Mouse (Mus musculus) liver, embryonic 14.5 days (tissue): ENCODE results near the gene Adamts18. TPM values are rescaled to one million over a fixed set of nuclear protein-coding genes. Genes with fewer than 3 reads are reported as not detected.

Experiments
- ATAC-seq: fragments of 200-750 bp; cut with Nextera tagmentation; 2 replicates; pipeline ENCODE4 v1.8.0; 2017; ENCODE audit warnings: moderate number of reproducible peaks, mild to moderate bottlenecking, moderate library complexity; ENCODE audit not compliant: insufficient read depth
- DNase-seq, 3 experiments: peaks; one replicate each; pipeline ENCODE4 v3.0.0-alpha.2; 2012 to 2013; ENCODE audit warnings: low read depth in 3 of 3, low spot score in 3 of 3
- H3K27ac ChIP-seq: fragments of 300-500 bp; sonication (generic); 2 replicates; pipeline ENCODE4 v1.5.1; 2014; ENCODE audit warnings: moderate library complexity, mild to moderate bottlenecking, control low read depth, inconsistent platforms
- H3K27me3 ChIP-seq: fragments of 300-500 bp; sonication (generic); 2 replicates; pipeline ENCODE4 v1.6.1; 2014; ENCODE audit warnings: mild to moderate bottlenecking, low read length, moderate library complexity; ENCODE audit not compliant: control insufficient read depth, insufficient read depth
- H3K36me3 ChIP-seq: fragments of 300-500 bp; sonication (generic); replicated peaks from 2 replicates; pipeline ENCODE4 v1.6.1; 2014; ENCODE audit warnings: low read depth; ENCODE audit not compliant: control insufficient read depth, insufficient read depth
- H3K4me1 ChIP-seq, 2 experiments: fragments of 200-500 bp in 1 of 2; fragments of 300-500 bp in 1 of 2; sonication (generic) in 1 of 2; replicated peaks; 2 replicates each; pipeline ENCODE4 v1.6.1; 2012 to 2014; ENCODE audit warnings: antibody characterized with exemption in 1 of 2, inconsistent platforms in 1 of 2, low read length in 1 of 2; ENCODE audit not compliant: control insufficient read depth in 2 of 2, insufficient read depth in 2 of 2
- H3K4me2 ChIP-seq: fragments of 300-500 bp; sonication (generic); 2 replicates; pipeline ENCODE4 v1.6.1; 2014; ENCODE audit warnings: low read depth, mild to moderate bottlenecking, control low read depth, moderate library complexity
- H3K4me3 ChIP-seq, 2 experiments: fragments of 200-500 bp in 1 of 2; fragments of 300-500 bp in 1 of 2; sonication (generic) in 1 of 2; 2 replicates each; pipeline ENCODE4 v1.5.1; 2012 to 2014; ENCODE audit warnings: low read depth in 2 of 2, low read length in 2 of 2, mild to moderate bottlenecking in 2 of 2, control low read depth in 1 of 2, inconsistent platforms in 1 of 2, moderate library complexity in 1 of 2; ENCODE audit not compliant: insufficient read depth in 1 of 2
- H3K9ac ChIP-seq: fragments of 300-500 bp; sonication (generic); replicated peaks from 2 replicates; pipeline ENCODE4 v1.6.1; 2014; ENCODE audit warnings: mild to moderate bottlenecking, control low read depth, moderate library complexity
- H3K9me3 ChIP-seq: fragments of 300-500 bp; sonication (generic); 2 replicates; pipeline ENCODE4 v1.6.1; 2016; ENCODE audit warnings: low read length, mixed read lengths; ENCODE audit not compliant: control insufficient read depth
- CTCF ChIP-seq: IDR thresholded peaks from 2 replicates; pipeline ENCODE4 v1.5.1; 2016; ENCODE audit warnings: antibody characterized with exemption, low read depth, control low read depth
- EP300 ChIP-seq: IDR thresholded peaks from 2 replicates; pipeline ENCODE4 v1.6.1; 2016; ENCODE audit warnings: antibody characterized with exemption, low read depth
- WGBS: fragments of 180-500 bp; shearing (Covaris S2); extraction: QIAGEN DNeasy Blood & Tissue Kit; methylation state at CpG from one replicate; pipeline ENCODE4 v1.1.7; 2014; ENCODE audit not compliant: insufficient replicate concordance; 5-methylcytosine and 5-hydroxymethylcytosine counted together
- polyA plus RNA-seq, 2 experiments: library from polyadenylated mRNA; depleted of rRNA in 1 of 2; stranded (reverse) in 1 of 2; unstranded in 1 of 2; fragments of >200 nt; fragmentation: Nextera tagmentation in 1 of 2; extraction: Ambion mirVana in 1 of 2; gene quantifications; 2 replicates each; pipeline versions ENCODE4 v1.2.1 to v1.2.3; 2012 to 2014

Gene Adamts18
- polyA plus RNA-seq, 2 experiments, result 0.04 to 0.06 TPM

GRCm38 (mm10) chr8:113883994-113884393, 35.5 kb upstream of the Adamts18 start:
- TF ChIP-seq EP300 (no peak), CTCF (no peak)
- Histone ChIP-seq H3K4me3 (no peak overlapping the region), H3K27me3 (no peaks in the 10 kb centered on the region), H3K9ac (no peak overlapping the region), H3K4me2 (no peak overlapping the region), H3K9me3 (no peaks in the 10 kb centered on the region), H3K4me1 (no peaks in the 10 kb centered on the region), H3K27ac (no peak overlapping the region), H3K36me3 (no peaks in the 10 kb centered on the region)
- WGBS, result 21% methylated on average over 7 of the region's 7 CpGs
- ATAC-seq (no peak), DNase-seq (no peak)

DNA sequence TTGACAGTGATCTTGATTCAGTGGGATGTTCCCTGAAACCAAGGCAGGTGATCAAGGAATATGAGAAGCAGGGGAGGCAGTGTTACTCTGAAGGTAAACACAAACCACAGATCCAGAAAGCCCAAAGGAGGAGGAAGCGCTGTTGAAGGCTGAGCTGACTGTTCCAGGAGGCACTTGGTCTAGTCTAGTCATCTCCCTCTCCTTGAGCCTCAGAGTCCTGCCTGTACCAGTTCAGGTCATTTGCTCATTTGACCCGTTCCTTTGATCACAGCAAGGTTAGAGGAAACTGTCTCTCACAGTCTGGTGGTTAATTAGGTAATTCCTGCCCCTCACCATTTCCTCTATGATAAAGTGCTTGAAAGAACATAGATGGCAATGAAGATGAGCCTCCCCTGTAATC, 34.0 kb upstream of the Adamts18 start:
- no peak overlapping the region for H3K4me3 ChIP-seq
- WGBS, result 34% methylated on average over 2 of the region's 2 CpGs
- no peak for ATAC-seq
- H3K9me3 ChIP-seq, result no peaks in the 10 kb centered on the region
- H3K36me3 ChIP-seq, result no peaks in the 10 kb centered on the region
- no peak overlapping the region for H3K9ac ChIP-seq
- no peak for DNase-seq
- no peaks in the 10 kb centered on the region for H3K4me1 ChIP-seq
- no peak overlapping the region for H3K4me2 ChIP-seq
- TF ChIP-seq EP300, result no peak
- H3K27ac ChIP-seq, result no peak overlapping the region
- no peaks in the 10 kb centered on the region for H3K27me3 ChIP-seq

DNA sequence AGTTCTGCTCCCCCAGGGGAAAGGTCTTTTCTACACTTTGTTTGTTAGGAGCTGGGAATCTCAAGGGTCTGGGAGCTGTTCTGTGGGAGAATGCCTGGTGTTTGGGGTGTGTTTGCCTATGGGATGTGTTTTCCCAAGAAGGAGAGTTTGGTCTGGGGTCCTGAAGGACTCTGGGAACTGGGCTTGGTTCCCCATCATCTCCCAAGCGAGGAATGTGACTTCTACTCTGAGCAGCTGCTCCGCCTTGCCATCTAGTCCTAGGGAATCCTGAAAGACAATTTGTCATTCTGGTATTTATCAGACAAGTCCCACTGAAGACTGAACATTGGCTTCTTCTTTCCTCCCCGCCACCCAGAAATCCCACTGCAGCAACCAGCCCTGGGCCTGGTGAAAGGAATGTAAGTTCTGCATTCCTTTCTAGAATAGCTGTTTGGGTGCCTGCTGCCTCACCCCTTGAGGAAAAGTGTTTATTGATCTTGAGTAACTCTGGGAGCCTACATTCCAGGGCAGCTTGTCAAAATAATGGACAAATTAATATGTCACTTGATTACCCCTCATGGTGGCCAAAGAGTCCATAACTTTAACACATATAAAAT, 30.0 kb upstream of the Adamts18 start:
- WGBS, result 53% methylated on average over 3 of the region's 3 CpGs
- no peak for ATAC-seq

GRCm38 (mm10) chr8:113873446-113874120, 25.0 kb upstream of the Adamts18 start:
- H3K4me2 ChIP-seq, result no peak overlapping the region
- TF ChIP-seq CTCF (no peak), EP300 (no peak)
- no peaks in the 10 kb centered on the region for H3K36me3 ChIP-seq
- no peak overlapping the region for H3K4me3 ChIP-seq
- ATAC-seq (no peak), DNase-seq (no peak)
- H3K4me1 ChIP-seq, result no peaks in the 10 kb centered on the region
- H3K27me3 ChIP-seq, result no peaks in the 10 kb centered on the region
- no peak overlapping the region for H3K27ac ChIP-seq
- H3K9me3 ChIP-seq, result no peaks in the 10 kb centered on the region
- WGBS, result 60% methylated on average over 12 of the region's 12 CpGs
- H3K9ac ChIP-seq, result no peak overlapping the region

More for the DNA sequence above, 30.0 kb upstream of the Adamts18 start:
- H3K9me3 ChIP-seq, result no peaks in the 10 kb centered on the region
- H3K27me3 ChIP-seq, result no peaks in the 10 kb centered on the region
- H3K27ac ChIP-seq, result no peak overlapping the region
- no peaks in the 10 kb centered on the region for H3K4me1 ChIP-seq
- no peaks in the 10 kb centered on the region for H3K36me3 ChIP-seq
- TF ChIP-seq EP300 (no peak), CTCF (no peak)
- H3K4me3 ChIP-seq, result no peak overlapping the region
- H3K9ac ChIP-seq, result no peak overlapping the region
- no peak for DNase-seq
- H3K4me2 ChIP-seq, result no peak overlapping the region

DNA sequence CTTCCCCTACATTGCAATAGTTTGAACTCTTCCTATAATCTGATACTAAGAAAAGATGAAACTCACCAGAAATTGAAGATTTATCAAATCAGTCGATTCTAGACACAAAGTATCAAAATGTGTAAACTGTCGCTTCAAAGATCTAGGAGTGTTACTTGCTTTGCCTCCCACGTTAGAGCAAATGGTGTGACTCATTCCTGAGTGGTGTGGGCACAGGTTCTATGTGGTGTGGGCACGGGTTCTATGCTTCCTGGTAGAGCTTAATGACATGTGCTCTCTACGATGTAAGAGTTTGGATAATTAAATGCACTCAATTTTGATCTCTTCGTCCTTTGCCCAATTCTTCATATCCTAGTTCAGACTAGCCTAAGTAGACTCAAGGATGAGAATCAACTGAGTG, 23.9 kb upstream of the Adamts18 start:
- WGBS, result 61% methylated on average over 6 of the region's 6 CpGs
- H3K36me3 ChIP-seq, result no peaks in the 10 kb centered on the region
- H3K27ac ChIP-seq, result no peak overlapping the region
- no peak for TF ChIP-seq CTCF
- TF ChIP-seq EP300, result no peak
- no peaks in the 10 kb centered on the region for H3K27me3 ChIP-seq
- no peak overlapping the region for H3K4me3 ChIP-seq
- no peak overlapping the region for H3K4me2 ChIP-seq
- H3K9me3 ChIP-seq, result no peaks in the 10 kb centered on the region
- no peak for DNase-seq
- no peak for ATAC-seq
- no peaks in the 10 kb centered on the region for H3K4me1 ChIP-seq
- no peak overlapping the region for H3K9ac ChIP-seq
